ENCODE assay signal across 1 mouse cellular context in genomic region chr14:54643011-54643410, GRCm38 (mm10).
TF ChIP-seq lines count a peak whose summit lies in the region.

No protein-coding gene starts in this region.

TF ChIP-seq in myocyte, 11 proteins besides CTCF, POLR2A, EP300 and RAD21:
- TF ChIP-seq MYOD1 (IDR thresholded peaks at IDR 0.05; ENCODE audit: control insufficient read depth in 1 of 3, insufficient read length in 2 of 3, low read depth in 2 of 3) = no peak
- TF ChIP-seq CEBPB (IDR thresholded peaks at IDR 0.05; ENCODE audit: insufficient read depth, poor library complexity, severe bottlenecking) = peak; percentile 89; the same call in 1 of the 2 replicates
- no peak for TF ChIP-seq POLR2AphosphoS2 (IDR thresholded peaks at IDR 0.05; ENCODE audit: insufficient read length, low read depth)
- TF ChIP-seq USF1 (IDR thresholded peaks at IDR 0.05; ENCODE audit: low read depth) = no peak
- TF ChIP-seq E2F4 (IDR thresholded peaks at IDR 0.05; ENCODE audit: insufficient read depth) = no peak
- no peak for TF ChIP-seq TCF3 (IDR thresholded peaks at IDR 0.05; ENCODE audit: insufficient read length, low read depth)
